Mouse (Mus musculus): Measurements from ENCODE around the gene Hnrnpdl. TPM values are rescaled to one million over a fixed set of nuclear protein-coding genes. Genes with fewer than 3 reads are reported as not detected.
A peak's percentile ranks its signal among the peaks of the same experiment; 100 is the strongest.

Gene Hnrnpdl
- polyA plus RNA-seq, 2 experiments, result 184 to 454 TPM

GRCm38 (mm10) chr5:100079040-100079930, 39.8 kb upstream of the Hnrnpdl start:
- Histone ChIP-seq H3K4me2 (replicated peaks; ENCODE audit: low read depth, low read length, severe bottlenecking) (peak overlapping the region; percentile 49), H3K36me3 (ENCODE audit: control insufficient read depth, insufficient read depth, low read length) (no peaks in the 10 kb centered on the region), H3K9ac (ENCODE audit: low read depth, low read length, severe bottlenecking) (peak overlapping the region; percentile 43), H3K9me3 (ENCODE audit: control insufficient read depth, low read length) (no peaks in the 10 kb centered on the region), H3K27me3 (ENCODE audit: control insufficient read depth, insufficient read depth, low read length) (no peaks in the 10 kb centered on the region), H3K27ac (replicated peaks; ENCODE audit: low read depth, low read length) (no peak overlapping the region), H3K4me3 (replicated peaks; ENCODE audit: low read length) (peak overlapping the region; percentile 27), H3K4me1 (ENCODE audit: control insufficient read depth, insufficient read depth, low read length) (0 out of 2 replicates have a peak, but pooled peaks cover 12% of the 10 kb centered on the region)
- 28% methylated on average over 36 of the region's 36 CpGs for WGBS
- TF ChIP-seq POLR2A (IDR thresholded peaks at IDR 0.05; ENCODE audit: borderline replicate concordance, extremely low read depth, insufficient read depth, insufficient read length), result no peak
- DNase-seq (ENCODE audit: low spot score) (no peak), ATAC-seq (ENCODE audit: low FRiP score, low read depth) (peak; percentile 50; the same call in 1 of the 2 replicates)

GRCm38 (mm10) chr5:100074571-100074970, 35.1 kb upstream of the Hnrnpdl start:
- H3K9me3 ChIP-seq (ENCODE audit: control insufficient read depth, low read length), result no peaks in the 10 kb centered on the region
- peaks cover 10% of the 10 kb centered on the region for H3K36me3 ChIP-seq (ENCODE audit: control insufficient read depth, insufficient read depth, low read length)
- 0 out of 2 replicates have a peak, but pooled peaks cover 9% of the 10 kb centered on the region for H3K4me1 ChIP-seq (ENCODE audit: control insufficient read depth, insufficient read depth, low read length)
- DNase-seq (ENCODE audit: low spot score) (no peak), ATAC-seq (ENCODE audit: low FRiP score, low read depth) (no peak)
- no peak overlapping the region for H3K27ac ChIP-seq (replicated peaks; ENCODE audit: low read depth, low read length)
- no peak overlapping the region for H3K4me3 ChIP-seq (replicated peaks; ENCODE audit: low read length)
- H3K9ac ChIP-seq (ENCODE audit: low read depth, low read length, severe bottlenecking), result no peak overlapping the region
- WGBS, result 56% methylated on average over 4 of the region's 4 CpGs
- no peak overlapping the region for H3K4me2 ChIP-seq (replicated peaks; ENCODE audit: low read depth, low read length, severe bottlenecking)
- no peaks in the 10 kb centered on the region for H3K27me3 ChIP-seq (ENCODE audit: control insufficient read depth, insufficient read depth, low read length)
- TF ChIP-seq POLR2A (IDR thresholded peaks at IDR 0.05; ENCODE audit: borderline replicate concordance, extremely low read depth, insufficient read depth, insufficient read length), result no peak

DNA sequence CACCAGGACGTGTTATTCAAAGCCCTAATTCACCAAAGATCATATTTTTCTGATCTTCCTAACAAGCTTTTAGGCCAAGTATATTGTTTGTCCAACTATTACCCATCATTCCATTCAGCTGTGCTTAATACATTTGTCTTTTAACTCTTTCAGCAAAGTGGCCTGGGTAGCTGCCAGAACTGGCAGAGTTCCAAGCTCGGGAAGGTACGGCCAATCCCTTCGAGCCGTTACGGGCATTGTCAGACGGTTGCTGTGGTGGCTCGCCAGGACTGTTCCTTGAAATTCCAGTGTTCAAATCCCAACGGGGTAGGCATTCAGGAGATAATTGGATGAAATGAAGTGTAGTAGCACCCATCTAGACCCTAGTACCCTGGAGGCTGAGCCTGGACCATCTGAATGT, 33.1 kb upstream of the Hnrnpdl start:
- WGBS, result 61% methylated on average over 9 of the region's 9 CpGs
- H3K4me2 ChIP-seq (replicated peaks; ENCODE audit: low read depth, low read length, severe bottlenecking), result no peak overlapping the region
- H3K4me3 ChIP-seq (replicated peaks; ENCODE audit: low read length), result no peak overlapping the region
- H3K36me3 ChIP-seq (ENCODE audit: control insufficient read depth, insufficient read depth, low read length), result peaks cover 18% of the 10 kb centered on the region
- no peaks in the 10 kb centered on the region for H3K4me1 ChIP-seq (ENCODE audit: control insufficient read depth, insufficient read depth, low read length)
- no peak for TF ChIP-seq POLR2A (IDR thresholded peaks at IDR 0.05; ENCODE audit: borderline replicate concordance, extremely low read depth, insufficient read depth, insufficient read length)
- DNase-seq (ENCODE audit: low spot score), result no peak
- H3K9ac ChIP-seq (ENCODE audit: low read depth, low read length, severe bottlenecking), result no peak overlapping the region
- no peaks in the 10 kb centered on the region for H3K9me3 ChIP-seq (ENCODE audit: control insufficient read depth, low read length)
- ATAC-seq (ENCODE audit: low FRiP score, low read depth), result no peak
- no peak overlapping the region for H3K27ac ChIP-seq (replicated peaks; ENCODE audit: low read depth, low read length)
- H3K27me3 ChIP-seq (ENCODE audit: control insufficient read depth, insufficient read depth, low read length), result no peaks in the 10 kb centered on the region

DNA sequence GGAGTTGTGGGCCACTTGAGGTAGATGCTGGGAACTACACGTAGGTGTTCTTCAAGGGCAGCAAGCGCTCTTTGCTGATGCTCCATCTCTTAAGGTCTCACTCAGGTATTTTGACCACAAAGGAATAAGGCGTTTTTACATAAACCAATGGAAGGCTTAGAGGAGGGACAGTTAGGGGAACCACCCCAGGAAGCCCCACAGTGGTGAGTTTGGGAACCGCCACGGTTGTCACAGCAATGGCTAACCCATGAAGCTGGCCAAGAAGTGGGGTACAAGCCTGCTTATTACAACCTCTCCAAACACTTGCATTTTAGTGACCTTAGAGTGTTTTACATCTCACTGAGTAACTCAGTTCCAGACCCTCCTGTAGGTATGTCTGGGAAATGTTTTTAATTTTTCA, 32.1 kb upstream of the Hnrnpdl start:
- H3K4me3 ChIP-seq (replicated peaks; ENCODE audit: low read length), result no peak overlapping the region
- H3K27me3 ChIP-seq (ENCODE audit: control insufficient read depth, insufficient read depth, low read length), result no peaks in the 10 kb centered on the region
- no peaks in the 10 kb centered on the region for H3K9me3 ChIP-seq (ENCODE audit: control insufficient read depth, low read length)
- peaks cover 27% of the 10 kb centered on the region for H3K36me3 ChIP-seq (ENCODE audit: control insufficient read depth, insufficient read depth, low read length)
- TF ChIP-seq POLR2A (IDR thresholded peaks at IDR 0.05; ENCODE audit: borderline replicate concordance, extremely low read depth, insufficient read depth, insufficient read length), result no peak
- no peak overlapping the region for H3K27ac ChIP-seq (replicated peaks; ENCODE audit: low read depth, low read length)
- DNase-seq (ENCODE audit: low spot score) (no peak), ATAC-seq (ENCODE audit: low FRiP score, low read depth) (no peak)
- WGBS, result 88% methylated on average over 5 of the region's 5 CpGs
- no peaks in the 10 kb centered on the region for H3K4me1 ChIP-seq (ENCODE audit: control insufficient read depth, insufficient read depth, low read length)
- H3K4me2 ChIP-seq (replicated peaks; ENCODE audit: low read depth, low read length, severe bottlenecking), result no peak overlapping the region
- no peak overlapping the region for H3K9ac ChIP-seq (ENCODE audit: low read depth, low read length, severe bottlenecking)

DNA sequence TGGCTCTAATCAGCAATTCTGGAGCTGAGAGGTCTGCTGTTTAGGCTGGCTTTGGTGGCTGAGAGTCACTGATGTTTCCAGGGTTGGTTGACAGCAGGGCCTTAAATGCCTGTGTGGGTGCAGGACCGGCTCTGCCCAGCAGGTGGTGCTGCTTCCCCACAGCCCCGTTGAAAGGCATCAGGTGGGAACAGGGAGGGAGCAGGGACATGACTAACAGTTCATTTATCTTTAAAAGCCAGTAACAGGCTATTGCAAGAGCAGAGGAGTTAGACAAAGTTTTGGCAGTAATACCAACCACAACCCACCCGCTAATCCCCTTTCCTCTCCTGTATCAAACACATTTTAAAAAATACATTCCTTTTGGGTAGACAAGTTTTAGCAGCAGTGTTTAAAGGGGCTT, 30.8 kb upstream of the Hnrnpdl start:
- 21% methylated on average over 3 of the region's 3 CpGs for WGBS
- Histone ChIP-seq H3K9me3 (ENCODE audit: control insufficient read depth, low read length) (no peaks in the 10 kb centered on the region), H3K4me3 (replicated peaks; ENCODE audit: low read length) (no peak overlapping the region), H3K9ac (ENCODE audit: low read depth, low read length, severe bottlenecking) (no peak overlapping the region), H3K27ac (replicated peaks; ENCODE audit: low read depth, low read length) (no peak overlapping the region), H3K27me3 (ENCODE audit: control insufficient read depth, insufficient read depth, low read length) (no peaks in the 10 kb centered on the region), H3K4me2 (replicated peaks; ENCODE audit: low read depth, low read length, severe bottlenecking) (no peak overlapping the region), H3K4me1 (ENCODE audit: control insufficient read depth, insufficient read depth, low read length) (no peaks in the 10 kb centered on the region), H3K36me3 (ENCODE audit: control insufficient read depth, insufficient read depth, low read length) (peaks cover 35% of the 10 kb centered on the region)
- ATAC-seq (ENCODE audit: low FRiP score, low read depth), result peak; percentile 75; the same call in 1 of the 2 replicates
- no peak for TF ChIP-seq POLR2A (IDR thresholded peaks at IDR 0.05; ENCODE audit: borderline replicate concordance, extremely low read depth, insufficient read depth, insufficient read length)
- DNase-seq (ENCODE audit: low spot score), result peak; percentile 73

Data from limb, embryonic 14.5 days (tissue).